In the genomic region with DNA sequence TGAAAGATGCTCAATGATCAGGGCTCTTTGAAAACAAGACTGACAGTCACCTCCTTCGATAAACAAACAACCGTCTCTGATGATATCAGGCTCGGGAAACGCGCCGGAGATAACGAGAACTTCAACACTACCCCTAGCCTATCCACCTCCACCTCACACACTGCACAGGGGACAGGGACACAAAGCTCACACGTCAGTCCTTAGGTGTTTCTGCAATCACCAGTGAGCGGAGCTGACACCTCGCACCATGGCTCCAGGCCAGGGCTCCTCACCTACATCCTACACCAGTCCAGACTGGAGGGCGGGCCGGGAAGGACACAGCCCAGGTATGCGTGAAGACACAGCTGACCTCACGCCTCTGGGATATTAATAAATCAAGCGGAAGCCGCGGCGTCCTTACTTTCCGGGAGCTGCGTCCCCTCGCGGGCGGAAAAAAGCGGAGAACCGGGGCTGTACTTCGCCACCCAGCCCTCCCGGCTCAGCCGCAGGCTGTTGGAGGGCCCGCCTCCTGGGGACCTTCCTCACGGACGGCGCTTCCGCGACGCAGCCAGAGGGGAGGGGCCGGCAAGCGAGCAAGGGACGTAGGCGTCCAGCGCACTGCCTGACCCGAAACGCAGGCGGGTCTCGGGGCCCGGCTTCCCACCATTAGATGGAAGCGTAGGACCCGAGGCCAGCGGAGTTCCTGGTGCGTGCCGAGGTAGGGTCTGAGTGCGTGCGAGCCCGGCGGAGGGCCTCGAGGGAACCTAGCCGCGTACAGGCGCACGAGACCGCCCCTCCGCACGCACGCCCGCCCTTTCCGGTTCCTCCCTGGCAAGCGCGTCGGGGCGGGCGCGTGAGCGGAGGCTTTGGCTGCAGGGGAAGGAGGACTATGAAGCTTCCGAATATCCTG, we compare ENCODE assay signal across 8 mouse cellular contexts. TPM values are rescaled to one million over a fixed set of nuclear protein-coding genes. Genes with fewer than 3 reads are reported as not detected.
DNase-seq lines count a peak whose midpoint lies in the region; ATAC-seq and TF ChIP-seq lines count a peak whose summit lies in the region.

A gene (plus strand): TSS at position 430 of the 889 bp plus-strand sequence.
A gene (minus strand): TSS at position 502 of the 889 bp plus-strand sequence.

- H3K36me3 ChIP-seq in embryonic facial prominence, embryonic 15.5 days, result peaks cover 25% of the 10 kb centered on the region; the same call in 1 of the 2 replicates
- H3K36me3 ChIP-seq in kidney, embryonic 14.5 days (ENCODE audit: control insufficient read depth, insufficient read depth, low read length), result peaks cover 17% of the 10 kb centered on the region
- H3K36me3 ChIP-seq in limb, embryonic 15.5 days, result peaks cover 14% of the 10 kb centered on the region

- peak within 1 kb of the TSS; percentile 97 for H3K27ac ChIP-seq in bone marrow, adult 2 months (ENCODE audit: control insufficient read depth, insufficient read depth, low read depth, low read length, poor library complexity)
- H3K27ac ChIP-seq in embryonic facial prominence, embryonic 15.5 days (replicated peaks), result peak within 1 kb of the TSS; percentile 96
- H3K27ac ChIP-seq in kidney, embryonic 14.5 days (ENCODE audit: low read depth, low read length), result peak within 1 kb of the TSS; percentile 77
- H3K27ac ChIP-seq in limb, embryonic 15.5 days, result peak within 1 kb of the TSS; percentile 96

- TF ChIP-seq POLR2A in bone marrow, adult 2 months (IDR thresholded peaks at IDR 0.05; ENCODE audit: borderline replicate concordance, control insufficient read depth, low read depth, low read length), result peak; percentile 50; the same call in 1 of the 2 replicates

- H3K4me2 ChIP-seq in embryonic facial prominence, embryonic 15.5 days (replicated peaks), result peak within 1 kb of the TSS; percentile 79
- H3K4me2 ChIP-seq in kidney, embryonic 14.5 days (replicated peaks; ENCODE audit: low read depth, low read length), result peak within 1 kb of the TSS; percentile 64
- peak within 1 kb of the TSS; percentile 78 for H3K4me2 ChIP-seq in limb, embryonic 15.5 days

- H3K27me3 ChIP-seq in embryonic facial prominence, embryonic 15.5 days, result no peaks in the 10 kb centered on the region
- H3K27me3 ChIP-seq in kidney, embryonic 14.5 days (ENCODE audit: control insufficient read depth, insufficient read depth, low read length), result no peaks in the 10 kb centered on the region
- H3K27me3 ChIP-seq in limb, embryonic 15.5 days, result no peaks in the 10 kb centered on the region

- DNase-seq in 416B (ENCODE audit: low read depth), result peak; percentile 96
- peak; percentile 94 for DNase-seq in heart, adult 8-10 months (ENCODE audit: low spot score)
- DNase-seq in monocyte, adult 2 months (ENCODE audit: low read depth in 1 of 2, low spot score in 2 of 2), result peak; percentile 81 to 92
- peak; percentile 92 for DNase-seq in spleen, postnatal 36 days (ENCODE audit: low spot score in 2 of 2)

- peak within 1 kb of the TSS; percentile 90 for H3K4me3 ChIP-seq in bone marrow, adult 2 months (replicated peaks; ENCODE audit: control insufficient read depth, low read depth, low read length)
- H3K4me3 ChIP-seq in embryonic facial prominence, embryonic 15.5 days (replicated peaks), result peak within 1 kb of the TSS; percentile 95
- H3K4me3 ChIP-seq in kidney, embryonic 14.5 days (ENCODE audit: low read length), result peak within 1 kb of the TSS; percentile 61
- H3K4me3 ChIP-seq in limb, embryonic 15.5 days, result peak within 1 kb of the TSS; percentile 96

- no peaks in the 10 kb centered on the region; the same call in 1 of the 2 replicates for H3K4me1 ChIP-seq in bone marrow, adult 2 months (ENCODE audit: control insufficient read depth, insufficient read depth, low read length)
- H3K4me1 ChIP-seq in embryonic facial prominence, embryonic 15.5 days, result peaks cover 8% of the 10 kb centered on the region
- peaks cover 7% of the 10 kb centered on the region; the same call in 1 of the 2 replicates for H3K4me1 ChIP-seq in kidney, embryonic 14.5 days (ENCODE audit: control insufficient read depth, insufficient read depth, low read length)
- H3K4me1 ChIP-seq in limb, embryonic 15.5 days, result peaks cover 10% of the 10 kb centered on the region

- H3K9ac ChIP-seq in embryonic facial prominence, embryonic 15.5 days, result peak within 1 kb of the TSS; percentile 97
- peak within 1 kb of the TSS; percentile 82 for H3K9ac ChIP-seq in kidney, embryonic 14.5 days (ENCODE audit: low read depth, low read length)
- H3K9ac ChIP-seq in limb, embryonic 15.5 days, result peak within 1 kb of the TSS; percentile 90

- TF ChIP-seq CTCF in bone marrow, adult 2 months (IDR thresholded peaks at IDR 0.05; ENCODE audit: control insufficient read depth, insufficient read depth, low read length), result no peak

- under 1% methylated on average over 73 of the region's 73 CpGs for WGBS in bone marrow, adult 2 months
- WGBS in embryonic facial prominence, embryonic 15.5 days, result under 1% methylated on average over 72 of the region's 73 CpGs
- WGBS in kidney, embryonic 14.5 days, result under 1% methylated on average over 65 of the region's 73 CpGs
- WGBS in limb, embryonic 15.5 days, result under 1% methylated on average over 70 of the region's 73 CpGs

- peak; percentile 97 for ATAC-seq in embryonic facial prominence, embryonic 15.5 days (ENCODE audit: insufficient number of reproducible peaks, low FRiP score, low TSS enrichment, low read depth)
- peak; percentile 98 for ATAC-seq in kidney, embryonic 14.5 days (ENCODE audit: low FRiP score, low TSS enrichment)
- ATAC-seq in limb, embryonic 15.5 days (ENCODE audit: insufficient number of reproducible peaks, low FRiP score, low TSS enrichment, low read depth), result peak; percentile 96

- no peaks in the 10 kb centered on the region for H3K9me3 ChIP-seq in embryonic facial prominence, embryonic 15.5 days (replicated peaks)
- no peaks in the 10 kb centered on the region for H3K9me3 ChIP-seq in kidney, embryonic 14.5 days (ENCODE audit: control insufficient read depth, low read length)
- H3K9me3 ChIP-seq in limb, embryonic 15.5 days, result no peaks in the 10 kb centered on the region

RNA-seq across cellular contexts. Expression of the first gene that starts in this region (rescaled TPM):
- 65.5 and 83.2 TPM in 2 replicates for polyA plus RNA-seq in bone marrow, adult 2 months (2011; ENCODE audit: insufficient read depth, insufficient read length, low replicate concordance, missing spikeins)
- 248 and 258 TPM in 2 replicates for polyA plus RNA-seq in embryonic facial prominence, embryonic 15.5 days (2015; fragmentation: Nextera tagmentation; extraction: Ambion mirVana)
- 10 to 100 TPM; 57.2 to 64.6 (median 60.3) TPM for total RNA-seq in heart, adult 8-10 months (2022)
- polyA plus RNA-seq in kidney, embryonic 14.5 days (2014; fragmentation: Nextera tagmentation; extraction: Ambion mirVana), result 316 and 390 TPM in 2 replicates
- 230 and 234 TPM in 2 replicates for polyA plus RNA-seq in limb, embryonic 15.5 days (2015; fragmentation: Nextera tagmentation; extraction: Ambion mirVana)

RNA-seq across cellular contexts. Expression of the second gene that starts in this region (rescaled TPM):
- polyA plus RNA-seq in bone marrow, adult 2 months (2011; ENCODE audit: insufficient read depth, insufficient read length, low replicate concordance, missing spikeins), result 5.0 and 11.9 TPM in 2 replicates
- 20.3 and 22.1 TPM in 2 replicates for polyA plus RNA-seq in embryonic facial prominence, embryonic 15.5 days (2015; fragmentation: Nextera tagmentation; extraction: Ambion mirVana)
- total RNA-seq in heart, adult 8-10 months (2022), result 10 to 100 TPM; 13.4 to 16.6 (median 15.6) TPM
- polyA plus RNA-seq in kidney, embryonic 14.5 days (2014; fragmentation: Nextera tagmentation; extraction: Ambion mirVana), result 22.2 and 26.3 TPM in 2 replicates
- polyA plus RNA-seq in limb, embryonic 15.5 days (2015; fragmentation: Nextera tagmentation; extraction: Ambion mirVana), result 18.3 and 19.5 TPM in 2 replicates

Comparison
In these comparisons a context has a peak if more than half of its experiments do, and no peak if none do; other contexts are left out.
1. Peak in every context shown above with its lines: DNase-seq, ATAC-seq, H3K4me3 ChIP-seq and H3K27ac ChIP-seq.